Mouse (Mus musculus) CH12.LX (cell line): ENCODE measurements around the gene Asic2. TPM values are rescaled to one million over a fixed set of nuclear protein-coding genes. Genes with fewer than 3 reads are reported as not detected.

Experiments used
- DNase-seq: peaks from one replicate; pipeline ENCODE4 v3.0.0-alpha.2; 2013; ENCODE audit errors: extremely low read depth
- H3K27ac ChIP-seq: 2 replicates; pipeline ENCODE4 v1.5.1; 2012; ENCODE audit warnings: low read depth, mild to moderate bottlenecking, control low read depth, moderate library complexity; ENCODE audit not compliant: insufficient read depth
- H3K27me3 ChIP-seq: replicated peaks from 2 replicates; pipeline ENCODE3; 2012; ENCODE audit warnings: inconsistent platforms
- H3K36me3 ChIP-seq, 2 experiments: replicated peaks in 1 of 2; 2 replicates each; pipeline versions ENCODE3 to v1.6.1; 2012; ENCODE audit warnings: inconsistent platforms in 1 of 2, low read length in 1 of 2, mild to moderate bottlenecking in 1 of 2, mixed read lengths in 1 of 2, moderate library complexity in 1 of 2; ENCODE audit not compliant: control insufficient read depth in 1 of 2, insufficient read depth in 1 of 2
- H3K4me1 ChIP-seq, 2 experiments: 2 replicates each; pipeline ENCODE4 v1.6.1; 2012; ENCODE audit warnings: inconsistent platforms in 1 of 2, moderate library complexity in 1 of 2; ENCODE audit not compliant: insufficient read depth in 2 of 2, control insufficient read depth in 1 of 2
- H3K4me2 ChIP-seq: 2 replicates; pipeline ENCODE4 v1.6.1; 2012; ENCODE audit warnings: low read depth, mild to moderate bottlenecking, control low read depth; ENCODE audit not compliant: poor library complexity, insufficient read depth, severe bottlenecking
- H3K4me3 ChIP-seq, 3 experiments: fragments of 150-350 bp in 1 of 3; sonication (generic) in 1 of 3; replicated peaks in 1 of 3; 2 replicates each; pipeline versions ENCODE3 to v1.5.1; 2011 to 2012; ENCODE audit warnings: low read depth in 2 of 3, low read length in 2 of 3, mild to moderate bottlenecking in 2 of 3, moderate library complexity in 2 of 3, control low read depth in 1 of 3, improper control_type of control experiment in 1 of 3, inconsistent platforms in 1 of 3, mixed read lengths in 1 of 3; ENCODE audit not compliant: poor library complexity in 1 of 3
- H3K79me2 ChIP-seq: replicated peaks from 2 replicates; pipeline ENCODE4 v1.6.1; 2012; ENCODE audit warnings: mild to moderate bottlenecking, moderate library complexity; ENCODE audit not compliant: control insufficient read depth, poor library complexity, insufficient read depth, severe bottlenecking; ENCODE audit errors: extremely low read depth
- H3K9ac ChIP-seq: 2 replicates; pipeline ENCODE4 v1.6.1; 2012; ENCODE audit warnings: low read depth, mild to moderate bottlenecking, control low read depth, moderate library complexity; ENCODE audit not compliant: insufficient read depth
- H3K9me3 ChIP-seq: replicated peaks from 2 replicates; pipeline ENCODE3; 2012; ENCODE audit warnings: low read length, inconsistent platforms, mixed read lengths
- BHLHE40 ChIP-seq: IDR thresholded peaks from 2 replicates; pipeline ENCODE4 v1.6.1; 2011; ENCODE audit warnings: mild to moderate bottlenecking, low read depth, low read length, improper control_type of control experiment
- CHD2 ChIP-seq: IDR thresholded peaks from 2 replicates; pipeline ENCODE4 v1.6.1; 2011; ENCODE audit warnings: low read length, improper control_type of control experiment
- CTCF ChIP-seq, 2 experiments: IDR thresholded peaks in 1 of 2; conservative IDR thresholded peaks in 1 of 2; 2 replicates each; pipeline ENCODE4 v1.5.1; 2011 to 2012; ENCODE audit warnings: low read depth in 2 of 2, low read length in 2 of 2, improper control_type of control experiment in 1 of 2, inconsistent platforms in 1 of 2, mild to moderate bottlenecking in 1 of 2, moderate library complexity in 1 of 2
- ELF1 ChIP-seq: IDR thresholded peaks from 2 replicates; pipeline ENCODE4 v1.6.1; 2014; ENCODE audit warnings: low read depth, mild to moderate bottlenecking, inconsistent platforms, low read length, improper control_type of control experiment
- ETS1 ChIP-seq: conservative IDR thresholded peaks from 2 replicates; pipeline ENCODE4 v1.6.1; 2012; ENCODE audit warnings: low read depth, mild to moderate bottlenecking, inconsistent platforms, low read length, improper control_type of control experiment, moderate library complexity
- JUN ChIP-seq: IDR thresholded peaks from 2 replicates; pipeline ENCODE4 v1.6.1; 2011; ENCODE audit warnings: low read depth, mild to moderate bottlenecking, low read length, improper control_type of control experiment, moderate library complexity; ENCODE audit not compliant: insufficient read depth
- KAT2A ChIP-seq: IDR thresholded peaks from 2 replicates; pipeline ENCODE4 v1.6.1; 2012; ENCODE audit warnings: low read length, improper control_type of control experiment, inconsistent platforms; ENCODE audit not compliant: insufficient replicate concordance
- MAZ ChIP-seq: IDR thresholded peaks from 2 replicates; pipeline ENCODE4 v1.6.1; 2012; ENCODE audit warnings: low read depth, mild to moderate bottlenecking, inconsistent platforms, low read length, improper control_type of control experiment, moderate library complexity
- MYC ChIP-seq: IDR thresholded peaks from 2 replicates; pipeline ENCODE4 v1.6.1; 2011; ENCODE audit warnings: low read depth, mild to moderate bottlenecking, improper control_type of control experiment, low read length
- NELFE ChIP-seq: IDR thresholded peaks from 2 replicates; pipeline ENCODE4 v1.6.1; 2011; ENCODE audit warnings: low read depth, low read length, improper control_type of control experiment
- RCOR1 ChIP-seq: conservative IDR thresholded peaks from 2 replicates; pipeline ENCODE4 v1.6.1; 2012; ENCODE audit warnings: low read depth, mild to moderate bottlenecking, inconsistent platforms, low read length, improper control_type of control experiment
- SIN3A ChIP-seq: IDR thresholded peaks from 2 replicates; pipeline ENCODE4 v1.6.1; 2012; ENCODE audit warnings: low read length, improper control_type of control experiment, inconsistent platforms
- SMC3 ChIP-seq: IDR thresholded peaks from 2 replicates; pipeline ENCODE4 v1.6.1; 2011; ENCODE audit warnings: low read depth, low read length, improper control_type of control experiment
- TBP ChIP-seq: conservative IDR thresholded peaks from 2 replicates; pipeline ENCODE4 v1.6.1; 2011; ENCODE audit warnings: low read depth, low read length, improper control_type of control experiment
- TCF12 ChIP-seq: IDR thresholded peaks from 2 replicates; pipeline ENCODE4 v1.6.1; 2014; ENCODE audit warnings: low read depth, mild to moderate bottlenecking, inconsistent platforms, low read length, improper control_type of control experiment
- USF1 ChIP-seq: IDR thresholded peaks from 2 replicates; pipeline ENCODE4 v1.6.1; 2014; ENCODE audit warnings: low read depth, mild to moderate bottlenecking, inconsistent platforms, low read length, improper control_type of control experiment
- ZC3H11A ChIP-seq: IDR thresholded peaks from 2 replicates; pipeline ENCODE4 v1.6.1; 2012; ENCODE audit warnings: low read depth, mild to moderate bottlenecking, inconsistent platforms, low read length, improper control_type of control experiment
- ZKSCAN1 ChIP-seq: IDR thresholded peaks from 2 replicates; pipeline ENCODE4 v1.6.1; 2012; ENCODE audit warnings: low read depth, inconsistent platforms, low read length, improper control_type of control experiment, borderline replicate concordance
- ZNF384 ChIP-seq: IDR thresholded peaks from 2 replicates; pipeline ENCODE4 v1.6.1; 2012; ENCODE audit warnings: low read depth, low read length, improper control_type of control experiment, inconsistent platforms
- dilution Hi-C: fragments of 300-500 bp; cut with MboI; formaldehyde crosslinking; loops from 2 replicates; pipeline ENCODE4 v1.14.3; 2020; ENCODE audit warnings: low sequenced_read_pairs; ENCODE audit not compliant: extremely low pct_unique_long_range_greater_than_20kb, extremely low pct_ligation_motif_present
- in situ Hi-C: fragments of 300-500 bp; cut with MboI; formaldehyde crosslinking; loops from 3 replicates; pipeline ENCODE4 v1.14.3; 2019; ENCODE audit warnings: low sequenced_read_pairs, low pct_ligation_motif_present, low pct_unique_long_range_greater_than_20kb, mixed read lengths
- polyA plus RNA-seq: library from polyadenylated mRNA; unstranded; fragments of >175 nt; gene quantifications from 2 replicates; pipeline ENCODE4 v1.2.1, GENCODE M21; 2012; ENCODE audit warnings: low read depth; ENCODE audit not compliant: insufficient read length
- total RNA-seq, 2 experiments: library from RNA; depleted of rRNA; stranded (reverse); fragments of 300-350 nt in 1 of 2; fragments of >200 nt in 1 of 2; gene quantifications; 2 replicates each; pipeline ENCODE4 v1.2.3; 2012 to 2014

Gene Asic2
- total and polyA plus RNA-seq, 3 experiments, result not detected

- DNase-seq, result no peak
- Histone ChIP-seq H3K36me3 (no peaks in the 10 kb centered on the region), H3K4me3 (no peak overlapping the region), H3K79me2 (no peaks in the 10 kb centered on the region), H3K9ac (no peak overlapping the region), H3K4me1 (no peaks in the 10 kb centered on the region), H3K4me2 (no peak overlapping the region), H3K27ac (no peak overlapping the region), H3K27me3 (peaks cover 85% of the 10 kb centered on the region), H3K9me3 (peaks cover 3% of the 10 kb centered on the region)
- TF ChIP-seq TCF12, result no peak
- TF ChIP-seq ETS1, result no peak
- TF ChIP-seq SIN3A, result no peak
- TF ChIP-seq ZKSCAN1, result no peak
- TF ChIP-seq MAZ, result no peak
- no peak for TF ChIP-seq CHD2
- no peak for TF ChIP-seq MYC
- TF ChIP-seq USF1, result no peak
- in situ Hi-C loops, result no loop called here
- dilution Hi-C loops, result no loop called here
These were observed 566.0 kb downstream of the Asic2 start for GRCm38 (mm10) chr11:81402263-81402662.

DNA sequence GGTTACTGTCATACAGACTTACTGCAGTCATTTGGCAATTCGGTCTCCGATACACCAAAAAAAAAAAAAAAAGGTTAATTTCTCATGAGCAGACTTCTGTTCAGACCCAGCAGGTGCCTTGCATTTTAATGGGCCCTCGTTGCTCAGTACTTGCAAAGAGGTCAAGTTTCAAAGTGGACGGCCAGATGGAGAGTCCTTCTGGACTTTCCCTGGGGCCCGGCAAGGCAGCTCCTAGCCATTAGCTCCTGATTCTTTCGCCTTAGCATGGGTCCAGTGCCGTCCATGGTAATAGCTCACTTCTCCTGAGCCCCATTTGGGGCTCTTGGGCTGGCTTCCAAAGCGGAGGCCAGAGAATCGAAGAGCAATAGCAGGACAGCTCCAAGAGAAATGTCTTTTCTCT, 575.4 kb downstream of the Asic2 start:
- H3K27me3 ChIP-seq, result peaks cover 85% of the 10 kb centered on the region
- H3K36me3 ChIP-seq, result no peaks in the 10 kb centered on the region
- H3K4me1 ChIP-seq, result peaks cover 0 to 2% of the 10 kb centered on the region in 2 experiments; a peak in 1 of 4 replicates
- H3K4me2 ChIP-seq, result no peak overlapping the region
- no peak overlapping the region for H3K9ac ChIP-seq
- H3K27ac ChIP-seq, result no peak overlapping the region
- no peaks in the 10 kb centered on the region for H3K9me3 ChIP-seq
- no peaks in the 10 kb centered on the region; the same call in 1 of the 2 replicates for H3K79me2 ChIP-seq
- H3K4me3 ChIP-seq, result no peak overlapping the region
- no peak for TF ChIP-seq NELFE
- TF ChIP-seq, all 38 proteins: peak for 0
- dilution Hi-C loops, result no loop called here
- no peak for DNase-seq
- in situ Hi-C loops, result no loop called here

- Histone ChIP-seq H3K27me3 (peaks cover 94% of the 10 kb centered on the region), H3K4me1 (no peaks in the 10 kb centered on the region), H3K4me3 (no peak overlapping the region), H3K36me3 (no peaks in the 10 kb centered on the region), H3K9ac (no peak overlapping the region), H3K79me2 (no peaks in the 10 kb centered on the region)
- in situ Hi-C loops (no loop called here), dilution Hi-C loops (no loop called here)
- DNase-seq, result no peak
- no peak for TF ChIP-seq ZNF384
- TF ChIP-seq ETS1, result no peak
- no peak for TF ChIP-seq BHLHE40
- TF ChIP-seq KAT2A, result no peak
- no peak for TF ChIP-seq SIN3A
- no peak for TF ChIP-seq SMC3
- no peak for TF ChIP-seq JUN
- TF ChIP-seq ELF1, result no peak
- no peak for TF ChIP-seq RCOR1
- TF ChIP-seq NELFE, result no peak
- no peak for TF ChIP-seq TBP
- no peak for TF ChIP-seq TCF12
- no peak for TF ChIP-seq CTCF (conservative IDR thresholded peaks at IDR 0.05 in 1 of 2, IDR thresholded peaks at IDR 0.05 in 1 of 2; ENCODE audit: low read depth in 2 of 2, low read length in 2 of 2)
- no peak for TF ChIP-seq ZC3H11A
- TF ChIP-seq, all 38 proteins: peak for 0
- Histone ChIP-seq H3K27ac (no peak overlapping the region), H3K4me2 (no peak overlapping the region), H3K9me3 (no peaks in the 10 kb centered on the region)
These were observed 582.1 kb downstream of the Asic2 start for GRCm38 (mm10) chr11:81386185-81386584.
